Mouse (Mus musculus): ENCODE measurements at regions not wholly inside any gene's neighbourhood (a gene's known extent, or its start where the extent isn't known, plus 50 kb on each side); places are given as distances from the start of the nearest gene placed in this dataset.

DNA sequence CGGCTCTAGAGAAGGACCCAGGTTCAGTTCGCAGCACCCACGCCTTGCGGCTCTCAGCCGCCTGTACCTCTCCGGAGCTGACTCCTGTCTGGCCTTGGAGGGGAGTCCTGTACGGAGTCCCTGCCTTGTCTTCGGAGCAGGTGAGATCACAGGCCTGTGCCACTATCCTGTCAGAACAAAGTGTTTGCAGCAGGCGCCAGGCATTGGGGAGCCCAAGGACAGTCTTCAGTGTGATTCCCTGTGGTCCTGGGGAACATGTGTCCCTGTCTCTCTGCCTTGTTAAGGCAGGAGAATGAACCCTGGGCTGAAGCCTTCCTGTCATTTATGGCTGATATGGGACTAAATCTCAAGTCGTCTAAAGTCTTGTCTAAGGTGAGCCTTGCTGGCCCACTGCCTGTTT is 176.5 kb downstream of the Vrk1 start:
- DNase-seq (ENCODE audit: low spot score in 2 of 2): no peak

DNA sequence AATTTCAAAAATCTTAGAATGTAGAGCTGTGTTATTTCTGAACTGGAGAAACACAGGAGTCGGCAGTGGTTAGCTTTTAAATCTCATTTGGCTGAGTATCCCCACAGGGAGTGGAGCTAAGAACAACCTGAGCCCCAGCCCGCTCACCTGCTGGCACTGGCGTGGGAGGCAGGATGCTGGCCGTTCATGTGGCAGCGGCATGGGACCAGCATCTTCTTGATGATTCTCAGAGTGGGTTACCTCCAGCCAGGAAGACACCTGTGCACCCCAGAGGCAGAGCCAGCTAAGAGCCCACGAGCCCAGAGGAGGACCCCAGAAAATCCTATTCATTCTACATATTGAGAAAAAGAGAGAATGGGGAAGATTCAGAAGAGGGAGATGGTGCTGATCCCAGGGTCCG is 181.7 kb downstream of the Vrk1 start:
- DNase-seq (ENCODE audit: low spot score in 2 of 2): no peak

GRCm38 (mm10) chr12:106199302-106199701 is 189.3 kb downstream of the Vrk1 start:
- no peak for DNase-seq (ENCODE audit: low spot score in 2 of 2)

DNA sequence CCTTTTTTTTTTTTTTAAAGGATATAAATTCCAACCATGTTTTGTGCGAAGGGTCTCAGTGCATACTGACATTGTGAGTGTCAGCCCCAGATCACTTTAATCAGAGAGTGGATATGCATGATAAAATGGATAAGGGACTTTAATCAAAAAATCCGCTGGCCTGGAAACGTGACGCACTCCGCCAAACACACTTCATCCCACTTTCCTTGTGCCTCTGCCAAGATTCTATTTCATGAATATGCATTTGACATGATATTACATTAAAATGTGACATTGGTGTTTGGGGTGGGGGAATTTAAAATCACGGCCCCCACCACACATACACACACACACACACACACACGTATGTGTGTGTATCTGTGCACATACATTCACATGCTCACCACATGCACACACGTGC is 193.5 kb downstream of the Vrk1 start:
- DNase-seq (ENCODE audit: low spot score in 2 of 2): no peak

- no peak for DNase-seq (ENCODE audit: low spot score in 2 of 2)
Measured at GRCm38 (mm10) chr12:106210959-106211358, 200.9 kb downstream of the Vrk1 start.

GRCm38 (mm10) chr12:106211488-106211887 is 201.5 kb downstream of the Vrk1 start:
- no peak for DNase-seq (ENCODE audit: low spot score in 2 of 2)

DNA sequence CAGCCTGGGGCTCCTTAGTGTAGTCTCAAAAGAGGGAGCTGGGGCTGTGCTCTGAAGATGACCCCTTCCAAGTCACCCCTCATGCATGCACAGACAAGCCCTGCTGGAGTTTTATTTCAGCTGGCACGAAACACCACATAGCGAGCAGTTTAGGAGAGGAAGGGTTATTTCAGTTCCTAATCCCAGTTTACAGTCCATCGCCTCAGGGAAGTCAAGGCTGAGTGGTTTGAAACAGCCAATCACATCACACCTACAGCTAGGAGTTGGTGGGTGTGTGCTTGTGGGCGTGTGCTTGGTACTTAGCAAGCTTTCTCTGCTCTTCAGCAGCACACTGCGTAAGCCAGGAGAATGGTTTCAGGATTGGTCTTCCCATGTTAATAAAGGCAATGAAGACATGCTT is 202.4 kb downstream of the Vrk1 start:
- no peak for DNase-seq (ENCODE audit: low spot score in 2 of 2)

DNA sequence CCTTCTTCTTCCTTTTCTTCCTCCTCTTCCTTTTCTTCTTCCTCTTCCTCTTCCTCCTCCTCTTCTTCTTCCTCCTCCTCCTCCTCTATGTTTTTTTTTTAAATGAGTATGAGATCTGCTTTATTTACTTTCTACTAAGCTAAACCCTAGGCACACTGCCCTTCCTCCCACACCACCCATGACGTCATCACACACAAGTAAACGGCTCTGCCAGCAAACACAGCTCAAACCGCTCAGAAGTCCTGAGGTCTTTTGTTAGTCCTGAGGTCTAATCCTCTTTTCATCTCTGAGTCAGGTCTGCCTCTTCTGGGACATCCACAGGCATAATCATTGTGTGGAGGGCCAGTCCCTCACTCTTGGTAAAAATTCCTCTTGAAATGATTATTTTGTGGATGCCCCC is 210.0 kb downstream of the Vrk1 start:
- no peak for DNase-seq (ENCODE audit: low spot score in 2 of 2)

GRCm38 (mm10) chr12:106226276-106226675 is 216.2 kb downstream of the Vrk1 start:
- DNase-seq (ENCODE audit: low spot score in 2 of 2): no peak

DNA sequence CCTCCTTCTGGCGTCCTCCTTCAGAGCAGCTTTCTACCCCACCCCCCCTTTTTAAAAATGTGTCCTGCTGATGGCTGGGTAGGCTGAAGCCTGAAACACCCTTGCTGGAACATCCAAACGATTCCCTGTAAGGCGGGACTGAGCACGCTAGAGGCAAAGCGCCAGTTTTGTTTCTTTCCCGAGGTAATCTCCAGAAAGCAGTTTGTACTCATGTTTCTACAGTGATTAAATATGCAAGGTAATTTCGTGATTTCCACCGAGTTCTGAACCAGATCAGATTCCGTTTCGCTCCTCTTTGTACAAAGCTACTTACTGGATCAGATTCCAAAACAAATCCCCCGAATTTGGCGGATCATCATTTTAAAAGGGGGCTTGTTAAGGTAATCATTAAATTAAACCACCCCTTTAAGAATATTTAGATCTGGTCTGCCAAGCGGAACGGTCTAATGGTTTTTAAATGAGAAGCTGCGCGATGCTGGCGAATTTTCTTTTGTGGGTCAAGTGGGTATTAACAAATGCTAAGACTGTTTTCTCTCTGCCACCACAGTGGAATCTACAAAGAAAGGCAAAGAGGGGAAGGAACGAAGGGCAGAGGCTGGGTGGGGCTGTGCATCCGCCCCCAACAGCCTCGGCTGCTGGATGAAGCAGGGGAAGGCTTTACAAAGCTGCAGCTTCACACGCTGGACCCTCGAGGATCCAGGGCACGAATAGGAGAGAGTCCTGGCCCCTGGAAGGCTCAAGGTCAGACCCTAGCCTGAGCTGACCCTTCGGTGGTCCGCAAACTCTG is 216.9 kb downstream of the Vrk1 start:
- DNase-seq (ENCODE audit: low spot score in 2 of 2): no peak

DNA sequence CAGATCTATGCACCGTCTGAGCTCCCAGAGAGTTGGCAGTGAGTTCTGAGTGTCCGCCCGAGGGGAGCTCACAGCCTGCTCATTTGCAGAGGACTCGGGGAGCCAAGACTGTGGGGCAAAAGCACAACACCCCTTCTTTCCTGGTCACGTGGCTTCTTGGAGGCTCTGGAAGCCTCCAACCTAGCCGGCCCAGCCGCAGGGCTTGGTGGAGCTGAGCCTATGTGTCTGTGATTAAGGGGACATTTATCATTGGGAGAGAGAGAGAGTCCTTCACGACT is 217.5 kb downstream of the Vrk1 start:
- DNase-seq (ENCODE audit: low spot score in 2 of 2): no peak

DNA sequence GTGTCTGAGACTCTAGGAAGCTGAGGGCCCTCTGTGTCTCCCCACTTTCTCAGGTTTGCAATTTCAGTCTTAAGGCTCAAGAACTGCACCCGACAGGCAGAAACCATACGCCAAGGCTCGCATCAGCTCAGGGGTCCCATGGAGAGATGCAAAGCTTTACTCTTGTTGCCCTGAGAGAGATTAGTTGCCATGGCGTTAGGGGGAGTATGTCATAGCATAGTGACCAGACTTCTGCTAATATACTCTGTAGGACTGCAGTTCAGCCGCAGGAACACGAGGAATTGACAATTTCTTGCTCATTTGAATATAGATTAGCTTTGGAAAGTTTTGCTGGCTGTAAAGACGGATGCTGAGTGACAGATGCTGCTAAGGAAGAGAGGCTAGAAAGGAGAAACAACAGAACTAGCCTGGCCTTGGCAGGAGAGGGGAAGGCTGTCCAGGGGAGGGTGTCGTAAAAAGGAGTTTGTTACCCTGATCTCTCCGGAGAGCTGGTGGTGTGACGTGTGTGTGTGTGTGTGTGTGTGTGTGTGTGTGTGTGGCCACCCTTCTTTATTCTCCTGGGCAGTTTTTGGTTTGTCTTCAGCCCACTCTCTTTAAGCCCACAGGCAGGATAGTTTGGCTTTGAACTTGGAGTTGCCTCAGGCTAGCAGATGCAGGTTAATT is 235.3 kb downstream of the Vrk1 start:
- DNase-seq (ENCODE audit: low spot score in 2 of 2): no peak

DNA sequence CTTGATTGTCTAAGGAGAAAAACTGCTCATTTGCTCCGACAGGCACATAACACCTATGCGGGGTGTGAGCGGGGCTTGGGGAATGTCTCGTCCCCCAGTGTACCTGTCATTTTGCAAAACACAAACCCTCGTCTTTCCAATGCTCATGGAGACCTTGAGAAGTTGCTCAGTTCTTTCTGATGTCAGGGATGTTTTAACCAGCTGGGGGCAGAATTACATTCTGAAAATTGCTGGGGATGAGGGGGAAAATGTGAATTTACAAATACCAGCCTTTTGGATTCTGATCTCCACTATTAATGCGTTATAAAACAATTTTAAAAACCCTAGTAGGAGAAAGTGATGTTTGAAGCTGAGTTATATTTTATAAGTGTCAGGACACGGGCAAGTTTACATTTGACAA is 263.6 kb downstream of the Vrk1 start:
- no peak for DNase-seq (ENCODE audit: low spot score in 2 of 2)

GRCm38 (mm10) chr12:106277886-106278285 is 267.9 kb downstream of the Vrk1 start:
- DNase-seq (ENCODE audit: low spot score in 2 of 2): peak in 1 of 2 experiments; percentile 26

- no peak for DNase-seq (ENCODE audit: low spot score in 2 of 2)
Measured at GRCm38 (mm10) chr12:106282491-106283106, 272.6 kb downstream of the Vrk1 start.

- no peak for DNase-seq (ENCODE audit: low spot score in 2 of 2)
Measured at GRCm38 (mm10) chr12:106284814-106285213, 274.8 kb downstream of the Vrk1 start.

GRCm38 (mm10) chr12:106288791-106289515 is 278.9 kb downstream of the Vrk1 start:
- DNase-seq (ENCODE audit: low spot score in 2 of 2): no peak

DNA sequence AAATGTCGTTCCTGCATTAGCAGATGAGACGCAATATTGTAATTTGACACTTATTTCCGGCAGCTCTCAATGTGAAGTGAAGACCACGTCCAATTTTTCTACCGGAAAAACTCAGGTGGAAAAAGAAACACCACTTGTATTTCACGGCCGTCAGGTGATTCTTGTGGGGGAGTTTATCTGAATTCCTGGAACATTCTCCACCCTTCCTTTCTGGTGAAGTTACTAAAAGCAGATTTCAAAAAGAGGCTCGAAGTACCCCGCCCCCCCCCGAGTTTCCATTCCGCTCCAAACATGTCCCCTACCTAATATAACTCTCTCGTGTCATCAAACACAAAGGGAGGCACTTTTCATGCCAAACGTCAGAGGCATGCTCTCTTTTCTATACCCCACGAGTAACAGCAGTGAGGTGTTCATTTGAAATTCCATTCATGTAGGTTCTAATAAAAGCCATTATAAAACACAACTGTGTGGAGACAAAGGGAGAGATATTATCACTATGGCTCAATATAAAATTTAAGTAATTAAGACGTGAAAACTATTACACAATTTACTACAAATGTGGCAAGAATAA is 281.5 kb downstream of the Vrk1 start:
- no peak for DNase-seq (ENCODE audit: low spot score in 2 of 2)

GRCm38 (mm10) chr12:106293117-106293516 is 283.1 kb downstream of the Vrk1 start:
- no peak for DNase-seq (ENCODE audit: low spot score in 2 of 2)

- no peak for DNase-seq (ENCODE audit: low spot score in 2 of 2)
Measured at GRCm38 (mm10) chr12:106295596-106295995, 285.6 kb downstream of the Vrk1 start.

- DNase-seq (ENCODE audit: low spot score in 2 of 2): no peak
Measured at GRCm38 (mm10) chr12:106302617-106303016, 292.6 kb downstream of the Vrk1 start.

DNA sequence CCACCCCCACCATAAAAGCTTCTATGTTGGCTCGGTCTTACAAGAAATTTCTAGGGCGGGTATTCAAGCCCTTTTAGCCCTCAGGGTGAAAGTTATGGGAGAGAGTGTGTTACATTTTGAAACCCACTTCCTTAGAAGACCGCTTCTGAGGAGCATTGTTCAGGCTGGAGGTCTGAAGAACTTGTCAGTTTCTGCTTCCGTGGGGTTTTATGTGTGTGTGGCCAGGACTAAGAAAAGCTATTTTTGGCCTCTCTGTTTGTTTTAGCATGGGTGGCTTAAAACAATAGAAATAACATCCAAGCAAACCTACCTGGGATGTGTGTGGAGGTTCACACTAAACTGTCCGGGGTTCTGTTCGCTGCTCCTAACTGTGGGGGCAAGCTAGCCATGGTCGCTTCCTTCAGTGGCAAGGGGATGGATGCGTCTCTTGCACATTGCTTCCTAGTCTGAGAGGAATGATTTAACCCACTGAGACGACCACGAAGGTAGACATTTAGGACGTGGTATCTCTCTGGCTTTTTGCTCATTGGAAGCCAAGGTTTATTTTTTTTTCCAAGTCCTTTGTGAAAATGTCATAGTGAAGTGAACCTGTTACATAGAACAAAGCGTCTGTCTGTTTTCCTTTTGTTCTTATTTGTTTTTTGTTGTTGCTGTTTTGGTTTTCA is 298.4 kb downstream of the Vrk1 start:
- DNase-seq (ENCODE audit: low spot score in 2 of 2): no peak
